16 mouse cellular contexts compared by ENCODE assay signal in the genomic region with DNA sequence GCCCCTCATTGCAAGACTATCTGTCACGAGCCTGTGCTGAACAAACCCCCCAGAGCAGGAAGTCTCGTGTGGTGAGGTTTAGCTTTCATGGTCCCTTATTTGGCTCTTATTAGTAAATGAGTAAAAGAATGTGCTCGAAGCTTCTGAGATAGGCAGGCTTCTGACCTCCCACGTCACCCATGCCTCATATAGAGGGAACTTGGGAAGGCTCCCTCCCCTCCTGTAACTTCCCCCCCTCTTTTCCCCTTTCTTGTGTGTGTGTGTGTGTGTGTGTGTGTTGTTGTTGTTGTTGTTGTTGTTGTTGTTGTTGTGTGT. TPM values are rescaled to one million over a fixed set of nuclear protein-coding genes. Genes with fewer than 3 reads are reported as not detected.
A peak's percentile ranks its signal among the peaks of the same experiment; 100 is the strongest.
DNase-seq lines count a peak whose midpoint lies in the region; ATAC-seq and TF ChIP-seq lines count a peak whose summit lies in the region.
"Had no signal": no experiment of that assay in that cellular context is flagged by ENCODE, and none has a peak within 500 bp of the region (broad histone marks: within the 10 kb centered on the region; RNA-seq: fewer than 3 reads in every experiment).

No protein-coding gene starts in this region.

- no peak for TF ChIP-seq CTCF in Patski (IDR thresholded peaks at IDR 0.05)

- CTCF ChIA-PET in Patski (lab: Charles Lee) = no interaction called here

- WGBS in heart, embryonic 11.5 days (ENCODE audit: insufficient replicate concordance) = 36% methylated on average over 4 of the region's 4 CpGs
- 30% methylated on average over 4 of the region's 4 CpGs for WGBS in liver, embryonic 12.5 days (ENCODE audit: insufficient replicate concordance)
- WGBS in hindbrain, embryonic 10.5 days = 83% methylated on average over 4 of the region's 4 CpGs

- POLR2A ChIA-PET in Patski (lab: Charles Lee) = no interaction called here

- H3K27me3 ChIP-seq in heart, embryonic 11.5 days (ENCODE audit: control insufficient read depth, insufficient read depth, low read length) = no peaks in the 10 kb centered on the region
- no peaks in the 10 kb centered on the region for H3K27me3 ChIP-seq in liver, embryonic 12.5 days (replicated peaks)
- no peaks in the 10 kb centered on the region for H3K27me3 ChIP-seq in Patski
- no peaks in the 10 kb centered on the region for H3K27me3 ChIP-seq in hindbrain, embryonic 10.5 days (ENCODE audit: insufficient read depth, poor library complexity, severe bottlenecking)
- H3K27me3 ChIP-seq: embryonic facial prominence, embryonic 15.5 days; hindbrain, embryonic 12.5 days had no signal

- intact Hi-C loops in heart, postnatal 10 days (cut with DNase I) = no loop called here

- no peaks in the 10 kb centered on the region for H3K9me3 ChIP-seq in heart, embryonic 11.5 days (replicated peaks; ENCODE audit: control insufficient read depth, low read length)
- H3K9me3 ChIP-seq in liver, embryonic 12.5 days (replicated peaks) = no peaks in the 10 kb centered on the region
- H3K9me3 ChIP-seq in hindbrain, embryonic 10.5 days = no peaks in the 10 kb centered on the region
- H3K9me3 ChIP-seq: embryonic facial prominence, embryonic 15.5 days; hindbrain, embryonic 12.5 days; limb, embryonic 10.5 days; midbrain, embryonic 10.5 days had no signal

- ATAC-seq in heart, embryonic 11.5 days (replicated peaks; ENCODE audit: insufficient number of reproducible peaks, low FRiP score, low TSS enrichment) = no peak
- ATAC-seq in liver, embryonic 12.5 days = 0 out of 2 replicates have a peak, but pooled peaks have one; percentile 6
- ATAC-seq in Patski = peak; percentile 88
- peak; percentile 28 for ATAC-seq in granulocyte monocyte progenitor cell, adult 5-6 weeks (replicated peaks; ENCODE audit: poor library complexity, severe bottlenecking)
- no peak for ATAC-seq in erythroid progenitor cell, adult 5-6 weeks (replicated peaks; ENCODE audit: low FRiP score, poor library complexity, severe bottlenecking)
- ATAC-seq: forebrain, embryonic 14.5 days had no signal

- no peaks in the 10 kb centered on the region for H3K36me3 ChIP-seq in heart, embryonic 11.5 days (ENCODE audit: control insufficient read depth, insufficient read depth, low read length)
- H3K36me3 ChIP-seq in liver, embryonic 12.5 days = peaks cover 6% of the 10 kb centered on the region; the same call in 1 of the 2 replicates
- H3K36me3 ChIP-seq in hindbrain, embryonic 10.5 days = peaks cover 24% of the 10 kb centered on the region
- H3K36me3 ChIP-seq: hindbrain, embryonic 12.5 days had no signal

- no peak overlapping the region for H3K9ac ChIP-seq in heart, embryonic 11.5 days (ENCODE audit: low read depth, low read length)
- no peak overlapping the region for H3K9ac ChIP-seq in liver, embryonic 12.5 days
- H3K9ac ChIP-seq: embryonic facial prominence, embryonic 15.5 days; hindbrain, embryonic 12.5 days had no signal

- in situ Hi-C loops in Patski (cut with MboI; ENCODE audit: low pct_unique_long_range_greater_than_20kb) = no loop called here

- DNase-seq in heart, postnatal 10 days = no peak
- no peak for DNase-seq in liver
- DNase-seq in Patski (ENCODE audit: low read depth, low spot score) = peak; percentile 75
- no peak for DNase-seq in hindbrain, embryonic 10.5 days (ENCODE audit: low spot score)
- DNase-seq: cerebellum, adult 11 months; kidney, adult 11 months; right cerebral cortex, postnatal 4 days had no signal

- H3K27ac ChIP-seq in heart, embryonic 11.5 days (ENCODE audit: low read depth, low read length) = peak overlapping the region; percentile 71
- H3K27ac ChIP-seq in liver, embryonic 12.5 days = no peak overlapping the region
- no peak overlapping the region for H3K27ac ChIP-seq in hindbrain, embryonic 10.5 days
- H3K27ac ChIP-seq: midbrain, embryonic 10.5 days had no signal

- H3K4me1 ChIP-seq in heart, embryonic 11.5 days (ENCODE audit: control insufficient read depth, insufficient read depth, low read length) = peaks cover 44% of the 10 kb centered on the region
- peaks cover 36% of the 10 kb centered on the region for H3K4me1 ChIP-seq in liver, embryonic 12.5 days
- H3K4me1 ChIP-seq in hindbrain, embryonic 10.5 days (replicated peaks) = peaks cover 18% of the 10 kb centered on the region
- H3K4me1 ChIP-seq: midbrain, embryonic 10.5 days had no signal

- H3K4me3 ChIP-seq in heart, embryonic 11.5 days (ENCODE audit: low read depth, low read length) = no peak overlapping the region
- no peak overlapping the region for H3K4me3 ChIP-seq in liver, embryonic 12.5 days
- no peak overlapping the region for H3K4me3 ChIP-seq in hindbrain, embryonic 10.5 days
- H3K4me3 ChIP-seq: embryonic facial prominence, embryonic 15.5 days; hindbrain, embryonic 12.5 days; limb, embryonic 10.5 days; midbrain, embryonic 10.5 days had no signal

- H3K4me2 ChIP-seq in heart, embryonic 11.5 days = no peak overlapping the region
- H3K4me2 ChIP-seq in liver, embryonic 12.5 days = no peak overlapping the region
- H3K4me2 ChIP-seq: embryonic facial prominence, embryonic 15.5 days; hindbrain, embryonic 12.5 days had no signal

RNA-seq across cellular contexts. Expression of gene Etv6, which starts 54.8 kb away (rescaled TPM):
- 16.0 and 17.9 TPM in 2 replicates for polyA plus RNA-seq in heart, embryonic 11.5 days (2014; fragmentation: Nextera tagmentation; extraction: Ambion mirVana)
- 10 to 100 TPM; 15.5 to 21.9 TPM for total RNA-seq in heart, postnatal 10 days (2021)
- polyA plus RNA-seq in liver, embryonic 12.5 days (2016; fragmentation: Nextera tagmentation; extraction: Ambion mirVana) = 6.7 and 7.9 TPM in 2 replicates
- polyA plus RNA-seq in Patski (2021) = 23.5 TPM
- total RNA-seq in granulocyte monocyte progenitor cell, adult 5-6 weeks (2014; fragmentation: Nextera tagmentation) = 100 and 123 TPM in 2 replicates
- 75.5 and 83.9 TPM in 2 replicates for total RNA-seq in granulocyte monocyte progenitor cell, adult 5-6 weeks (2017)
- 12.1 and 14.6 TPM in 2 replicates for polyA plus RNA-seq in hindbrain, embryonic 10.5 days (2016; fragmentation: Nextera tagmentation; extraction: Ambion mirVana)
- total RNA-seq in erythroid progenitor cell, adult 5-6 weeks (2015; ENCODE audit: low replicate concordance) = 12.3 and 19.3 TPM in 2 replicates
- total RNA-seq in erythroid progenitor cell, adult 5-6 weeks (2017; ENCODE audit: low replicate concordance) = 4.2 and 4.5 TPM in 2 replicates

Comparison
In these comparisons a context has a peak if more than half of its experiments do, and no peak if none do; other contexts are left out.
1. ATAC-seq: peak in liver, embryonic 12.5 days (single experiment), Patski (single experiment) and granulocyte monocyte progenitor cell, adult 5-6 weeks (single experiment); none in heart, embryonic 11.5 days (single experiment) and erythroid progenitor cell, adult 5-6 weeks (single experiment).